Mouse (Mus musculus): ENCODE data around the gene Synpr.
A peak's percentile ranks its signal among the peaks of the same experiment; 100 is the strongest.

Gene Synpr

DNA sequence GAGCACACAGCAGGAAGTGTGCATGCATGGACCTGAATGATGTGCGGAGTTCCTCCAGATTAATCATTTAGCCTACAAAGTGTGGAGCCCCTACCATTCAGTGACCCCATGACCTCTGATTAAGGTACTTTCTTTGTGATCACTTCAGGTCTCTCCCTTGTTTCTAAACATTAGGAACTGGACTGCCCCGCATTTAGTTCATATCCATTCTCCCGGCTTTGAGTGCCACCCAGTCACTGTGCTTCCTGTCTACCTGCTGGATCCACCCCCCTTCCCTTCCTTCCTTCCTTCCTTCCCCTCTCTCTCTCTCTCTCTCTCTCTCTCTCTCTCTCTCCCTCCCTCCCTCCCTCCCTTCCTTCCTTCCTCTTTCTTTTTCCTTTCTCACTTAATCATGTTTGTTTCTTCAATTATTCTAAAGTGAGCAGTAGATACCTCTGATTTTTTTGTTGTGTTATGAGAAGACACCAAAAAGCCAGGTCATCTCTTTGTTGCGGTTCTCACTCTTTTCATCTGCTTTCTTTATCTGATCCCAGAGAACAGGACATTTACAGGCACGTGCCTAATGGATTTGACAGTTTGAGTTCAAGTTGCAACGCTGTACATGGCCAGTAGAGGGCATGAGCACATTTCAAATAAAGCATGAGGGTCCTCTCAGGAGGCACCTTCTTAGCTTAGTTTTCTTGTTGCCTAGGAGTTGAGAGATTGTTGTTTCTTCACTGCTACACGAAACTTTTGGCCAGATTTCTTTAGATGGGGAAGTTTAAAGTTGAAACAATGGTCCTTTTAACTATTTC is 71.2 kb downstream of the Synpr start:
- DNase-seq (ENCODE audit: low spot score), result peak; percentile 47

GRCm38 (mm10) chr14:13357101-13357667 is 72.6 kb downstream of the Synpr start:
- no peak for DNase-seq (ENCODE audit: low spot score)

- no peak for DNase-seq (ENCODE audit: low spot score)
Measured at GRCm38 (mm10) chr14:13358037-13358436, 73.5 kb downstream of the Synpr start.

- DNase-seq (ENCODE audit: low spot score), result no peak
Measured at GRCm38 (mm10) chr14:13361184-13361583, 76.6 kb downstream of the Synpr start.

- no peak for DNase-seq (ENCODE audit: low spot score)
Measured at GRCm38 (mm10) chr14:13361642-13362041, 77.1 kb downstream of the Synpr start.

- no peak for DNase-seq (ENCODE audit: low spot score)
Measured at GRCm38 (mm10) chr14:13368309-13368708, 83.7 kb downstream of the Synpr start.

- DNase-seq (ENCODE audit: low spot score), result no peak
Measured at GRCm38 (mm10) chr14:13389081-13389480, 104.5 kb downstream of the Synpr start.

GRCm38 (mm10) chr14:13389954-13390353 is 105.4 kb downstream of the Synpr start:
- no peak for DNase-seq (ENCODE audit: low spot score)

DNA sequence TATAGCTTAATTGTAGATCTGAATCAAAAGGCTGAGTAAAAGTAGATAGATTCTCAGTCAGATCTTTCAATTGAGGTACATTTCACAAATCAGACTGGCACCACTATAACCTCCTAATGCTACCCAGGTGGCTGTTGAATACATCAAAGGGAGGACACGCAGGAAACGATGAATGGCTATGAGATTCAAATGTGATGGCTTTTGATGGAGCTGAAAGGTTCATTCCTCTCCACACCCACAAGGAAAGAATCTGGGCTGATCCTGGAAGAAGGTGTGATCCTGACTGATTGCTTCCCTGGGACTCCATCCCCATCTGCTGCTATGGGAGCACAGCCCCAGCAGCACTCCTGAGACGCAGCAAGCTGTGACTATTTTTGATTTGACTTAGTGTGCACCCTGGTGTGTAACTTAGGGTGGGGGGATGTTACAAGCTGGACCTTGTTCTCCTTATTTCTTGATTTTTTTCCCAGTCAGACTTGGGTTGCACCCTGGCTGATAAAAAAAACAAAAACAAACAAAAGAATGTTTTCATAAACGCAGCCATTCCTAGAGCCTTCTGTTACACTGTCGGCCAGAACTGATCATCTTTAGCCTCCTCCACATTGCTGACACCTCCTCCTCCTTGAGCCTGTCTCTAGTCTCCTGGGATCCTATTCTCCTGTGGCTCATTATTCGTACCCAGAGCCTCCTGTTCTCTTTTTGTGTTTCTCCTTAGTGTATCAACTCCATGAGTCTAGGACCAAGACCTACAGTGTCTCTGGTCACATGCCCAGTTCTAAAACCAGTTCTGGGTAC is 114.8 kb downstream of the Synpr start:
- no peak for DNase-seq (ENCODE audit: low spot score)

DNA sequence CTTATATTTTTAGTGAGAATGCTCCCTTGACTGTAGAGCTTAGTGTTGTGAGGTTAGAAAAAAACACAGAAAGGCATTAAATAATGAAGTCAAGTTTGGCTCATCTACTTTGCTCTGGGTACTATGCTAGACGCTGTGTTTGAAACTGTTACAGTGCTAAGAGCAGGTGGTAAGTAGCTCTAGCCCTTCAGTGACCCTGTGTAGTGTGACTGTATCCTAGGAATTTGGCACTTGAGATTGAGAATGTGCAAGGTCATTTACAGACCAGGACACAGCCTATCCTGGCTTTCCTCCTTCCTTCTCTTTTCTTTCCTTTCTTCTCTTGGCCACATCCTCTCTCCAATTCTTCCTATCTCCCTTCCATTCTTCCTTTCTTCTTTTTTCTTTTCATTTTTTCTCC is 127.1 kb downstream of the Synpr start:
- DNase-seq (ENCODE audit: low spot score), result no peak

GRCm38 (mm10) chr14:13440723-13441122 is 156.1 kb downstream of the Synpr start:
- DNase-seq (ENCODE audit: low spot score), result no peak

GRCm38 (mm10) chr14:13444908-13445307 is 160.3 kb downstream of the Synpr start:
- no peak for DNase-seq (ENCODE audit: low spot score)

DNA sequence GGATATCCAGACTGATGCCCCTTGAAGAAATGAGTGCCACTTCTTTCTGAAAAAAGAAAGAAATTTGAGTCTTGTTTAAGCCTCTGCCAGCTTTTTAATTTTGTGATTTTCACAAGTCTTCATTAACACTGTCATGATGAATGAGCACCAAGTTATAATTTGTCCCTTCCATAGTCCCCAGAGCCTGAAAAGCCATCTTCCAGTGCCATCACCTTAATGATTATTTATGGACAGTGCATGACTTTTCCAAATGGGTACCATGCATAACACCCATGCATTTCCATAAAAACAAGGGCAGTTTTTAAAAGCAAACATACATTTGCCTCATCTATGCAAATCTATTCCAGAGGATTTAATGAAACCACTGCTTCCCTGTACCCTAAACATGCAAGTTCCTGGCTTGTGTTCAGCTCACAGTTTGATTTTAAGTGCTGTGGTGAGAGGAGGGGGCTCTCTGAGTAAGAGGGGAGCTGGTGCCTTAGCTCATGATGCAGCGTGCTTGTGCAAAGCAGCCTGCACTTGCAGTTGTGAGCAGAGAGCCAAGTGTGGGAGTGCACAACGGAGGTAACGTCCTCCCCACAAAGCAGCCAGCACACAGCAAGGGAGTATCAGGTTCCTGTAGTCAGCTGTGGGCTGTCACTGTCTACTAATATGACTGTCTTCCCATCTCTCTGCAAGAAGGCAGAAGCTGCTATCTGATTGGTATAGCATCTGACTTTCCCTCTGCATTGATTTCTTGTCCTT is 169.1 kb downstream of the Synpr start:
- no peak for DNase-seq (ENCODE audit: low spot score)

GRCm38 (mm10) chr14:13454991-13455390 is 170.4 kb downstream of the Synpr start:
- DNase-seq (ENCODE audit: low spot score), result no peak

DNA sequence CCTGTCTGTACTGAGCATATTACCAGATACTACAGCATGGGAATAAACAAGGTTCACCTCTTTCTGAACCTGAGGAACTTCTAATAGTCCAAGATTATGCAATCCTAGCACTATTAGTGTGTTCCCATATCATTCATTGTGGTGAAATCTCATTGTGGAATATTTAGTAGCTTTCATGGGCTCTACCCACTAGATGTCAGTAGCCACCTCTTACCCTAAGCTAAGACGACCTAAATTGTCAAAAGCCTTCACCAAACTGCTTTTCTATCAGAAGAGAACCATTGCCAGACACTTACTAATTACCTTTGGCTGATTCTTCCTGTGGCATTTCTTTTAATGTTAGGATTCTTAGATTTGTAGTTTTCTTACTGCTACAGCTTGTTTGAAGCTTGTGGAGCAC is 174.8 kb downstream of the Synpr start:
- DNase-seq (ENCODE audit: low spot score), result no peak

- no peak for DNase-seq (ENCODE audit: low spot score)
Measured at GRCm38 (mm10) chr14:13469211-13469610, 184.6 kb downstream of the Synpr start.

DNA sequence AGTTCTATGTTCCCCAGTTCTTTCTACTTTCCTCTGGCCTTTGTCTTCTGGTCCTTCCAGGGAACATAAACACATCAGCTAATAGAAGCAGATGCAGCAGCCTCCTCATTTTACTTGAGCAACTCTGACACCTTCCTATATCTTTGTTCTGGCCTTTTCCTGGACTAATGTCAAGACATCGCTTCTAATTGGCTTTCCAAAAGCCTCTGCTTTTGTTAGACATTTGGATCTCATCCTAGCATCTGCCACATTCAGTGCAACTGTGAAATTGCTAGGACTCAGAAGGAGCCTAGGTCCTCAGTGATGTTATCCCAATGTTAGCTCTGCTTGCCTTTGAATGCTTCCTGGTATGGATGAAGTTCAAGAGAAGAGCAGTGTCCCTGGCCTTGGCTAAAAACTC is 193.2 kb downstream of the Synpr start:
- DNase-seq (ENCODE audit: low spot score), result no peak

DNA sequence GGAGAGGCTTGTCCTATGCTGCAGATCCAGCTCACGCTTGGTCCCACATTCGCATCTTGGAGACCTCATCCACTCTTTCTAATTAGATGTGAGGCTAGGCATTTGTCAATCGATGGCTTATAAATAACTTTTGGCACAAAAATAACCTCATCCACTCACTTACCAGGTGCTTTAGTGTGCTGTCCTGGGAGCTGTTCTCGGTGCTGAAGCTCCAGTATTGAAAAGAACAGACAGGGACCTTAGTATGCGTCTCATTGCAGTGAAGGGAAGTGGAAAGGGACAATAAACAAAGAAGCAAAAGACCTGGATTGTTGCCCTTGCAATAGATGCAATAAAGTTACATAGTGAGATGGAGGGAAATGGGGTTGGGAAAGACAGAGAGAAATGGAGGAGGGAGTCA is 220.8 kb downstream of the Synpr start:
- no peak for DNase-seq (ENCODE audit: low spot score)

- DNase-seq (ENCODE audit: low spot score), result no peak
Measured at GRCm38 (mm10) chr14:13518608-13519139, 234.1 kb downstream of the Synpr start.

DNA sequence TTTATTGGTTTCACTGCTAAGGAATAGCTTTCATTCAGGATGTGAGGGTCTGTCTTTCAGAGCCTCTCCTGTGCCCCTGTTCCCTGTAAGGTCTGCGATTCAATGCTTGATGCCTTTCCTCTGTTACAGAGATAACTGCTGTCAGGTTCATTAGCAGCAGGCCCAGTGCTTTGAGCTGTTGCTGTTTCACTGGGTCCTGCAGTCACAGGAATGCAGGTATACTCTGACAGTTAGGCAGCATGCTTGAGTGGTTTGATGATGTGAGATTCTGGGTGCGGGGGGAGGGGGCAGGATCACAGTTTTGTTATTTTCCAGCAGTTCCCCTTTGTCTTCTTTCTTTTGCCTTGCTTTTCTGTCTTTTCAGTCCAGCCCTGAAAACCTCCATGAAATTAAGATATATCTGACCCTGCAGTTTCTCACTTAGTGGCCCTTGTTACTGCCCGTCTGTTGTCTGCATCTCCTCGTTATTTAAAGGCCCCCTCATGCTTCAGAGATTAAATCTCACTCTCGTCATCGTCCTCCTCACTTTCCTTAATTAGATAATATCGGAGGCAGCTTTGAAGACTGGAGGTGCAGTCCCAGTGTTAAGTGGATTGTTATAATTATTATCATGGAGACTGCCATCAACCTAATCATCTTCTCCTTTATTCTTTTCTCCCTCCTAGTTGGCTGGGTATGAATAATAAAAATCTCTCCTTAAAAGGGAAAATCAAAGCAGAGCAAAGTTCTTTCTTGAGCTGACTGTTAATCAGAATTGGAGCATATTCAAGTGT is 234.8 kb downstream of the Synpr start:
- DNase-seq (ENCODE audit: low spot score), result no peak

DNA sequence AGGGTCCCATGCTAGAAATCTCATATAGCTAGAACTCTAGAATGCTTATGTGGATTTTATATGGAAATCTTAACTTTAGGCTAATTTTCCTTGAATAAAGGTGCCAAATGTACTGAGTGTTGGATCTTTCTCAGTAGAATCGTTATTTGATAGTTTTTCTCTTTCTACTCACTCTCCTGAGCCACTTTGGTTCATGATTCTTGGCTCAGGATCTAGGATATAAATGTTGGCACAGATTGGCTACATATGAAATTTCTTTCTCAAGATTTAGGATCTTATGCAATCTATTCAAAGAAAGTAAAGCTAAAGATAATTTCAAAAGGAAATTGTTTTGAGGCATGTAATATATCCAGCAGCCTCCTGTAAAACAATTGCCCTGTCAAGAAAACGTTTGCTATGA is 263.2 kb downstream of the Synpr start:
- no peak for DNase-seq (ENCODE audit: low spot score)
